Mouse (Mus musculus) kidney, adult 2 months (tissue): ENCODE data around the gene Dclk3.

Experiments used
- CTCF ChIP-seq: fragments of 200-500 bp; conservative IDR thresholded peaks from 2 replicates; pipeline ENCODE4 v1.5.1; 2011; ENCODE audit warnings: low read depth, mild to moderate bottlenecking, control low read depth, low read length, moderate library complexity, mixed read lengths; ENCODE audit not compliant: insufficient read depth, insufficient read length
- POLR2A ChIP-seq: fragments of 200-500 bp; IDR thresholded peaks from one replicate; pipeline ENCODE4 v1.6.1; 2011; ENCODE audit warnings: low read depth, low read length, control low read depth

GRCm38 (mm10) chr9:111486645-111487477 is 48.0 kb downstream of the Dclk3 start:
- no peak for TF ChIP-seq CTCF
- no peak for TF ChIP-seq POLR2A
